Mouse (Mus musculus): ENCODE measurements around the gene Dctn1.
A peak's percentile ranks its signal among the peaks of the same experiment; 100 is the strongest.

Dctn1 gene

GRCm38 (mm10) chr6:83169872-83170271 is 4.2 kb downstream of the Dctn1 start:
- no peak for DNase-seq (ENCODE audit: low read depth)

- no peak for DNase-seq (ENCODE audit: low read depth)
These were observed 5.3 kb downstream of the Dctn1 start for GRCm38 (mm10) chr6:83171063-83171462.

- no peak for DNase-seq (ENCODE audit: low read depth)
These were observed 6.7 kb downstream of the Dctn1 start for GRCm38 (mm10) chr6:83172240-83172920.

- DNase-seq (ENCODE audit: low read depth) = no peak
These were observed 10.3 kb downstream of the Dctn1 start for GRCm38 (mm10) chr6:83175996-83176395.

GRCm38 (mm10) chr6:83179390-83180117 is 13.8 kb downstream of the Dctn1 start:
- DNase-seq (ENCODE audit: low read depth) = no peak

GRCm38 (mm10) chr6:83180605-83181004 is 14.9 kb downstream of the Dctn1 start:
- DNase-seq (ENCODE audit: low read depth) = no peak

- no peak for DNase-seq (ENCODE audit: low read depth)
These were observed 19.2 kb downstream of the Dctn1 start for GRCm38 (mm10) chr6:83184858-83185435.

- peak; percentile 27 for DNase-seq (ENCODE audit: low read depth)
These were observed 20.5 kb downstream of the Dctn1 start for GRCm38 (mm10) chr6:83185895-83186861.

- DNase-seq (ENCODE audit: low read depth) = no peak
These were observed 21.2 kb downstream of the Dctn1 start for GRCm38 (mm10) chr6:83186946-83187345.

- no peak for DNase-seq (ENCODE audit: low read depth)
These were observed 27.9 kb downstream of the Dctn1 start for GRCm38 (mm10) chr6:83193571-83193970.

- DNase-seq (ENCODE audit: low read depth) = no peak
These were observed 31.8 kb downstream of the Dctn1 start for GRCm38 (mm10) chr6:83197345-83198004.

GRCm38 (mm10) chr6:83203320-83203719 is 37.6 kb downstream of the Dctn1 start:
- no peak for DNase-seq (ENCODE audit: low read depth)

GRCm38 (mm10) chr6:83205851-83206250 is 40.1 kb downstream of the Dctn1 start:
- no peak for DNase-seq (ENCODE audit: low read depth)

- no peak for DNase-seq (ENCODE audit: low read depth)
These were observed 40.6 kb downstream of the Dctn1 start for GRCm38 (mm10) chr6:83206321-83206720.

- no peak for DNase-seq (ENCODE audit: low read depth)
These were observed 41.8 kb downstream of the Dctn1 start for GRCm38 (mm10) chr6:83207361-83208049.

GRCm38 (mm10) chr6:83208050-83208400 is 42.3 kb downstream of the Dctn1 start:
- DNase-seq (ENCODE audit: low read depth) = no peak

- no peak for DNase-seq (ENCODE audit: low read depth)
These were observed 44.8 kb downstream of the Dctn1 start for GRCm38 (mm10) chr6:83210495-83210894.

GRCm38 (mm10) chr6:83211526-83211925 is 45.8 kb downstream of the Dctn1 start:
- DNase-seq (ENCODE audit: low read depth) = no peak

GRCm38 (mm10) chr6:83215002-83215666 is 49.4 kb downstream of the Dctn1 start:
- peak; percentile 39 for DNase-seq (ENCODE audit: low read depth)

- no peak for DNase-seq (ENCODE audit: low read depth)
These were observed 54.1 kb downstream of the Dctn1 start, which contains the start of gene Slc4a5 for GRCm38 (mm10) chr6:83219814-83220213. Gene Slc4a5 (plus strand): TSS chr6:83219828.
